Mouse (Mus musculus) regulatory T cell (primary cell): ENCODE data around the gene Usp6nl.

ENCODE experiments used
- in situ Hi-C: fragments of 300-600 bp; cut with MboI, MseI; formaldehyde crosslinking; loops from one replicate; pipeline ENCODE4 v1.15.1; 2025; ENCODE audit warnings: high pct_unique_total_duplicates

The Usp6nl gene

DNA sequence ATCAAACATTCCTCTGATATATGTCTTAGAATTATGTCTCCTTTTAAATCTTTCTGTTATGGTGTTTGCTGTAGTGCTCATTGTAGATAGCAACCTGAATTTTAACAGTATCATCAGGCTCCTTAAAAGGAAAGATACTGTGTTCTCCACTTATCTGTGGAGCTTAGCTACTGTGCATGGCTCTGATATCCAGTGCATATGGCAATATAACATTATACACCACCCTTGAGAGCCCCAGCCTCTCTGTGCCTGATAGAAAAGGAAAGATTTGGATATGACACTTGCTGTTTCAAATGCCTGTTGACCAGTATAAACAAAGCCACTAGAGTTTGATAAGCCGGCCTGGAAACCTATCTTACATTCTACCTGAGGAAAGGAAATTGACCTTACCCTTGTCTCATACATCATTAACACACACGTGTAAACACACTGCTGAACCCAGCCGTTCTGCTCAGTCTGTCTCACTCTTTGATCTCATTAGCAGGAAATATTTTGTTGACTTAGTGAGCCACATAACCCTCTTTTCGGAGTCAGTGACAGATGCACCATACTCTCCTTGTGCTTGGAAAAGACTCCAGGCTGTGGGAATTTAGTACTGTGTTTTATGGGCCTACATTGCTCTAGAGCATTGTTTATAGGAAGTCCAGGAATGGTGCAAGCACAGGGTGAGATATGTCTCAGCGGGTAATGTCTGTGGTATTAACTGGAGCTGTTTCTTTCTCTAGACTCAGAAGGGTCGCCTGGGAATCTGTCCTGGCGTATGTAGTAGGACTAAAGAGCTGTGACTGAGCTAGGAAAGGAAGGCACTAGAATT, 9.1 kb downstream of the Usp6nl start:
- in situ Hi-C loops, result no loop called here

DNA sequence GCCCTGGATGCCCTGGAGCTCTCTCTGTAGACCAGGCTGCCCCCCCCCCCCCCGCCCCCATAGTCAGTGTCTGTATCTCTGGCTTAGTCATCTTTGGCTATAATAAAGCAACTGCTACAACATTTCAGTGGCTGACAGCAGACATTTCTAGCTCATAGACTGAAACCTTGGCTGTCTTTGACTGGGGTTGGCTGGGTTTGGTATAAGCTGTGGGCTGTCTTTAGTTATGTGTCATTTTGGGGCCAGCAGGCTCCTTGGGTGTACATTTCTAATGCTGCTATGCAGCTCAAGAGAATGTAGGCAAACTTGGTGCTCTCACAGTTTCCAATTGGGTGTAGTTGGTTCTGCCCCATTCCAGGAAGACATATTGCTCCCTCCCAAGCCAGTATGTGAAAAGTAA, 11.1 kb downstream of the Usp6nl start:
- in situ Hi-C loops, result no loop called here

- in situ Hi-C loops, result no loop called here
Measured at GRCm38 (mm10) chr2:6334011-6334410, 11.5 kb downstream of the Usp6nl start.

GRCm38 (mm10) chr2:6335032-6335735, 12.7 kb downstream of the Usp6nl start:
- in situ Hi-C loops, result no loop called here

- in situ Hi-C loops, result no loop called here
Measured at GRCm38 (mm10) chr2:6336013-6336412, 13.5 kb downstream of the Usp6nl start.

GRCm38 (mm10) chr2:6336649-6337048, 14.2 kb downstream of the Usp6nl start:
- in situ Hi-C loops, result no loop called here

- in situ Hi-C loops, result no loop called here
Measured at GRCm38 (mm10) chr2:6337436-6337835, 15.0 kb downstream of the Usp6nl start.

DNA sequence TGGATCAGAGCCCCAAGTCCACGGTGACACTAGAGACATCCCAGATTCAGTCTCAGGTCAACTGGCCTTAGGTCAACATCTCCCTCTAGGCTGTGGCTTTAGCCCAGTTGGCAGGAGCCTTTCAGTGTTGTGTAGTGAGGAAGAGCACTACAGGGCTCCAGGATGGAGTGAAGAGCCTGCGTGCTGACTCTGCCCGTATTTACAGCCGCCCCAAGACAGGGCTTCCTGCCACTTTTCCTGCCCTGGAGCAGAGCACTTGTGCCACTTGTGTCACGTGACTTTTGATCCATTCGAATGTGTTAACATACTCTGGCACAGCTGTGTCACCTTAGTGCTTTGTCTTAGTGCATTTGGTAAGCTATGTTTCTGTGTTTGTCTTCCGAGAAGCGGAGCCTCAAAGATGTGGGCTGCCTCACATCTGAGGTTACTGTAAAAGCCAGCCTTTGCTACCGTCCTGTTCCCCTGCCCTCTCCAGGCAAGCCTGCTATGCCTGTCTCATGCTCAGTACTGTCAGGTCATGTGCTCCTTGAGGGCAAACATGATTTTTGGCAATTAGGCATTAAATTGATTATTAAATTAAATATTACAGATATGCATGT, 15.7 kb downstream of the Usp6nl start:
- in situ Hi-C loops, result no loop called here

DNA sequence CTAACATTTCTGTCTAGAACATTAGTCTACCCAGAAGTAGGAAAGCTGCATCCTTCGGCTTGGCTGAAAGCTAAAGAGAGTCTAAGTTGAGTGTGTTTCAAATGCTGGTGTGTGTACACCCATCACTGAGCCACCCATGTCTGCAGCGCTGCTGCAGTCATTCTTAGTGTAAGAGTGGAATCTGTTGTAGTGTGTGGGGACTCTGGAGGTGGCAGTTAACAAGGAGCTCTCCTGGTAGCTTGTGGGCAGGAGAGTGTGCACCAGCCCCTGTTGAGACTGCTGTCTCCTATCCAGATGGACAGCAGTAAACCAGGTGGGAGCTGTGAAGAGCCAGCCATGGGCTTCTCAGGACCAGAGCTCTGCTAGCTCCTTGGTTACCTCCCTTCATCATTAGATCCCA, 18.0 kb downstream of the Usp6nl start:
- in situ Hi-C loops, result no loop called here

GRCm38 (mm10) chr2:6341496-6341895, 19.0 kb downstream of the Usp6nl start:
- in situ Hi-C loops, result no loop called here

GRCm38 (mm10) chr2:6349256-6350092, 27.0 kb downstream of the Usp6nl start:
- in situ Hi-C loops, result loop anchor here (10.0 to 25.0 kb wide), 2 partner anchors 395 to 1437 kb away; partner anchors contain the start of genes Phyh and Upf2

DNA sequence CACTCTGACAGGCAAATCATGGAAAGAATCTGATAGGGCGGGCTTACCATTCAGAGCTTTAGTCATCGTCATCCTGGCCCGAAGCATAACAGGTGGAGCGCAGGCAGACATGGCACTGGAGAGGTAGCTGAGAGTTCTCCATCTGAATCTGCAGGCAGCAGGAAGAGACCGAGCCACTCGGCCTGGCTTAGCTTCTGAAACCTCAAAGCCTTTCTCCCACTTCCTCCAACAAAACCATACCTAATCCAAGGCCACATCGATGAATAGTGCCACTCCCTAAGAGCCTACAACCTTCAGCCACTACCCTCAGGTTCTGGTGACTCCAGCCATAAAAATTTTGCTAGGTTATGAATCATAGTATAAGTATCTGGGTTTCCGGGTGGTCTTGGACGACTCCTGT, 27.7 kb downstream of the Usp6nl start:
- in situ Hi-C loops, result loop anchor here (10.0 to 25.0 kb wide), 2 partner anchors 395 to 1438 kb away; partner anchors contain the start of genes Phyh and Upf2

DNA sequence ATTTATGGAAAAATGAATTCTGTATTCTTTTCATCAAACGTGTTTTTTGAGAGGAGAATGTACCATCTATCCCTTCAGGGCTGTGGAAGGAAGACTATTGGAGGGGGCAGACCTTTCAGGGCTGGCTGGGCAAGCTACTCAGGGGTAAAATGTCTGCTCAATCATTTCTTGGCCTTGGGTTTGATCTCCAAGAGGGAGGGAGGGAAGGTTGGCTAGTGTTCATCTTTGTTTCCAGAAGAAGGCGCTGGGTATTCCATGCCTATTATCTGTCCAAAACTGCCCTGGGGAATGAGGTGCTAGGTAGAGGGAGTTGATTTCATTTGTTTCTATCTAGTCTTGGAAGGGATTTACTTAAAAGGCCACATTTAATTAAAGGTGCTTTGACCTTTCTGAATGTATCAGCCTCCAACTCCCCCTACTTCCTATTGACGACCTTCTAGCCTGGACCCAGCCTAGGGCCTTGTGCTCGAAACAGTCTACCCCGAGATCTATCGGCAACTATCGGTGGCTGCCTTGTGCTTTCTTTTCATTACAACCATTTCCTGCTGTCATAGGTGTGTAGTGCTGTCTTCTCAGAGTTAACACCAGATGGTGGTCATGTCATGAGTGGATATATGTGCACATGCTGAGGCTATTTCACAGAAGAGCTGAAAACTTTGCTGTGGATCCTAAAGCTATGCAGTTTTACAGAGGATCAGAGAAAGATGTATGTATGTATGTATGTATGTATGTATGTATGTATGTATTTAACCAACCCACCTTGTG, 28.6 kb downstream of the Usp6nl start:
- in situ Hi-C loops, result loop anchor here (10.0 to 25.0 kb wide), 2 partner anchors 396 to 1439 kb away; partner anchors contain the start of genes Phyh and Upf2

- in situ Hi-C loops, result loop anchor here (10.0 to 25.0 kb wide), 2 partner anchors 398 to 1440 kb away; partner anchors contain the start of genes Phyh and Upf2
Measured at GRCm38 (mm10) chr2:6352541-6352971, 30.1 kb downstream of the Usp6nl start.

DNA sequence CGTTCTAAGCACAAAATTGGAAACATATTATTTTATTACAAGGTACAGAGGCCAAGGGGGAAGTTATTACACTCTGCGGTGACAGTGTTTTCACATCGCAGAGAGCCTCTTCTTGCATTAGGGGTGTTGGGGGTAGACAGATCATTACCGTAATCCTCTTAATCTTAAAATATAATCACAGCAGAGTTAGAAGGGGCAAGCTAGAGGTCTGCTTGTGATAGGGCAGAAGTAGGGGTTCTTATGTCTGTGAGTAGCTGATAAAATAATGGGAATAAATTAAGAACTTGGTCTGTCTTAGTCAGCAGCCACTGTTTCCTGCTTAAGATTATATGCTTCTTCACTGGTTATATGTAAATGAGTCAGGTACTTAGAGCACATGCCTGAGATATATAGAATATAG, 30.6 kb downstream of the Usp6nl start:
- in situ Hi-C loops, result loop anchor here (10.0 to 25.0 kb wide), 2 partner anchors 398 to 1441 kb away; partner anchors contain the start of genes Phyh and Upf2

DNA sequence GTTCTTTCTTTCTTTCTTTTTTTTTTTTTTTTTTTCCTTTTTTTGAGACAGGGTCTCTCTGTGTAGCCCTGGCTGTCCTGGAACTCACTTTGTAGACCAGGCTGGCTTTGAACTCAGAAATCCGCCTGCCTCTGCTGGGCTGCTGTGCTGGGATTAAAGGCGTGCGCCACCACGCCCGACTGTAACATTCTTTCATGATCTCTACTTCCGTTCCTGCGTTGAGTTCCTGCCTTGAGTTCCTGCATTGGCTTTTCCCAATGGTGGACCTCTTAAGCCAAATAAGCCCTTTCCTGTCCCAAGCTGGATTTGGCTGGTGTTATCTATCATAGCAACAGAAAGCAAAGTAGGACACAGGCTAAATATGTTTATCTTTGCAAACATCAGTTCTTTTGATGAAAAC, 34.8 kb downstream of the Usp6nl start:
- in situ Hi-C loops, result loop anchor here (10.0 to 25.0 kb wide), 2 partner anchors 403 to 1445 kb away; partner anchors contain the start of genes Phyh and Upf2

DNA sequence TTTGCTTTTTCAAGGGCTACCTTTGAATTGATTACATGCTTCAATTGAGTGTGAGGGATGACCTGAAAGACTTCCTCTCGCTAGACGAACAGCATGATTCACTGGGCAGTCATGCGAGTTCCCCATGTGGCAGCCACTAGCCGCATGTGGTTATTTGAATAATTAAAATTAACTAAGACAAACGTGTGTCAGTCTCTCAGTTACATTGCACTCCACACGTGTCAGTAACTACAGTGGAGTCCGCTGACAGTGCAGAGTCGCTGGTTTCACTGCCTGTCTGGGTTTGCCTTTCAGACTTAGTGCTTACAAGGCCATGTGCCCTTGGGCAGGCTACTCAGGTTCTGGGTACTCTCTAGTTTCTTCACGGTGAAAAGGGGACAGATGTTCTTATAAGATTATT, 37.2 kb downstream of the Usp6nl start:
- in situ Hi-C loops, result loop anchor here (10.0 to 25.0 kb wide), 3 partner anchors 235 to 1447 kb away; partner anchors contain the start of genes Phyh and Upf2

- in situ Hi-C loops, result loop anchor here (10.0 to 25.0 kb wide), 2 partner anchors 232 to 1451 kb away; partner anchors contain the start of gene Phyh
Measured at GRCm38 (mm10) chr2:6363126-6363525, 40.7 kb downstream of the Usp6nl start.

GRCm38 (mm10) chr2:6363922-6364321, 41.5 kb downstream of the Usp6nl start:
- in situ Hi-C loops, result loop anchor here (10.0 to 25.0 kb wide), 2 partner anchors 231 to 1452 kb away; partner anchors contain the start of gene Phyh

DNA sequence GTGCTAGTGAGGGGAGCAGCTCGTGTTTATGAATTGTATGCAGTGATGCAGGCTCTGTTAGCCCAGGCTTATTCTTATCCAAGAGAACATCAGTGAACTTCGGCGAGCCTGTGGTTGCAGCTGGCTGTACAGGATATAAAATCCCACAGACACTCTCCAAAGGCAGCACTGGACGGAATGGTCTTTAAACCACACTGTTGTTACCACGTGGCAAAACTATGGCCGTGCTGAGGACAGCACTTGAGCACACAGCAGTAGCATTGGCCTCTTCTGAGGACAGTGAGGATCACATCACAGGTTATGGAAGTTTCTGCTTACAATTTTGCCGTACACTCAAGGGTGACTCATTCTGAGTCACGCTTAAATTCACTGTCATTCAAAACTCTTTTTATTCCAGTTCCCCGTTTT, 44.1 kb downstream of the Usp6nl start:
- in situ Hi-C loops, result loop anchor here (10.0 to 25.0 kb wide), 2 partner anchors 228 to 1454 kb away; partner anchors contain the start of gene Phyh
